Mouse (Mus musculus) CD4-positive, CD25-positive, alpha-beta regulatory T cell, adult 4 months (primary cell): ENCODE measurements around the gene Rapsn. TPM values are rescaled to one million over a fixed set of nuclear protein-coding genes. Genes with fewer than 3 reads are reported as not detected.

Experiments
- ATAC-seq: one replicate; pipeline ENCODE4 v1.8.0; 2017
- polyA plus RNA-seq, 2 experiments: library from polyadenylated mRNA; unstranded; fragments of 100-300 nt; shearing (Covaris generic); gene quantifications; one replicate each; pipeline ENCODE4 v1.2.1; 2017

Gene Rapsn
- polyA plus RNA-seq, 2 experiments from 2014 or later = 5.4 to 7.7 TPM

- ATAC-seq = peak; percentile 19
These were observed 17.9 kb downstream of the Rapsn start for GRCm38 (mm10) chr2:91053181-91053933.

- peak; percentile 97 for ATAC-seq
These were observed 18.5 kb downstream of the Rapsn start, which contains the start of gene Psmc3 for GRCm38 (mm10) chr2:91053934-91054382. TSS of gene Psmc3 (plus strand) at chr2:91054009.

GRCm38 (mm10) chr2:91058435-91058834 is 23.0 kb downstream of the Rapsn start:
- no peak for ATAC-seq

- no peak for ATAC-seq
These were observed 24.0 kb downstream of the Rapsn start for GRCm38 (mm10) chr2:91059376-91059775.

GRCm38 (mm10) chr2:91060544-91061355 is 25.3 kb downstream of the Rapsn start:
- ATAC-seq = no peak

GRCm38 (mm10) chr2:91061849-91062481 is 26.5 kb downstream of the Rapsn start:
- ATAC-seq = no peak

- no peak for ATAC-seq
These were observed 27.6 kb downstream of the Rapsn start for GRCm38 (mm10) chr2:91062779-91063606.

- ATAC-seq = no peak
These were observed 28.8 kb downstream of the Rapsn start for GRCm38 (mm10) chr2:91064211-91064610.

GRCm38 (mm10) chr2:91065544-91065943 is 30.1 kb downstream of the Rapsn start:
- no peak for ATAC-seq

- ATAC-seq = no peak
These were observed 31.0 kb downstream of the Rapsn start for GRCm38 (mm10) chr2:91066455-91066854.

GRCm38 (mm10) chr2:91068162-91068871 is 32.9 kb downstream of the Rapsn start:
- no peak for ATAC-seq

GRCm38 (mm10) chr2:91068872-91069165 is 33.4 kb downstream of the Rapsn start:
- ATAC-seq = no peak

GRCm38 (mm10) chr2:91069306-91070000 is 34.0 kb downstream of the Rapsn start:
- ATAC-seq = no peak

GRCm38 (mm10) chr2:91070076-91070800 is 34.8 kb downstream of the Rapsn start, which contains the start of gene Slc39a13:
TSS of gene Slc39a13 (minus strand) at chr2:91070417.
- peak; percentile 90 for ATAC-seq

- no peak for ATAC-seq
These were observed 35.6 kb downstream of the Rapsn start for GRCm38 (mm10) chr2:91071059-91071458.

- ATAC-seq = no peak
These were observed 36.7 kb downstream of the Rapsn start for GRCm38 (mm10) chr2:91072092-91072491.

GRCm38 (mm10) chr2:91077957-91078313 is 42.5 kb downstream of the Rapsn start:
- no peak for ATAC-seq

GRCm38 (mm10) chr2:91078314-91079025 is 43.0 kb downstream of the Rapsn start:
- ATAC-seq = peak; percentile 54

GRCm38 (mm10) chr2:91079026-91079384 is 43.6 kb downstream of the Rapsn start:
- ATAC-seq = no peak
